Mouse (Mus musculus) CD4-positive, CD25-positive, alpha-beta regulatory T cell, adult 4 months (primary cell): Measurements from ENCODE around the gene Olfr902. TPM values are rescaled to one million over a fixed set of nuclear protein-coding genes. Genes with fewer than 3 reads are reported as not detected.
"Not testable (repeated sequence)": the region's sequence is repeated elsewhere in the genome, so short reads cannot be mapped to it uniquely, and the experiment has no call there.

ENCODE experiments used
- ATAC-seq: one replicate; pipeline ENCODE4 v1.8.0; 2017
- polyA plus RNA-seq, 2 experiments: library from polyadenylated mRNA; unstranded; fragments of 100-300 nt; shearing (Covaris generic); gene quantifications; one replicate each; pipeline ENCODE4 v1.2.1; 2017

Gene Olfr902
- polyA plus RNA-seq: not detected

DNA sequence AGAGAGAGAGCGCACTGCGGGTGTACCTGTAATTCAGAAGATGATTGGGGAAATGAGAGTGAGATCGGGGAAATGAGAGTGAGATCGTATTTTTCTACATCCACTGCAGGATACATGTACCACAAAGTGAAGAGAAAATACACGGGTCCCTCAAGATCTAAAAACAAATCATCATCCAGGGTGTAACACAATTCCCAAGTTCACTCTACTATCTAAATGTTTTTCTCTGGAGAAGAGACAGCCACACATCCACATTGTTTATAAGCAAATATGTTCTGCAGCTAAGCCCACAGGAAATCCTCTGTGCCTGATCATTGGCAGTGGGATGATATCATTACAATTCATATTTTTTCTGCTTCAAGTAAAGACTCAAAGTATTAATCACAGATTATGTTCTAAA is at the start of gene Olfr902:
Olfr902 (plus strand) TSS at position 301 of the 400 bp plus-strand sequence.
- ATAC-seq: no peak

GRCm38 (mm10) chr9:38401398-38401797 is 46.1 kb upstream of the Olfr902 start, which contains the start of gene Olfr147:
Gene Olfr147, plus strand, starts transcription at chr9:38401698.
- no peak for ATAC-seq

- not testable (repeated sequence) for ATAC-seq
Measured at GRCm38 (mm10) chr9:38407502-38407901, 40.0 kb upstream of the Olfr902 start.

DNA sequence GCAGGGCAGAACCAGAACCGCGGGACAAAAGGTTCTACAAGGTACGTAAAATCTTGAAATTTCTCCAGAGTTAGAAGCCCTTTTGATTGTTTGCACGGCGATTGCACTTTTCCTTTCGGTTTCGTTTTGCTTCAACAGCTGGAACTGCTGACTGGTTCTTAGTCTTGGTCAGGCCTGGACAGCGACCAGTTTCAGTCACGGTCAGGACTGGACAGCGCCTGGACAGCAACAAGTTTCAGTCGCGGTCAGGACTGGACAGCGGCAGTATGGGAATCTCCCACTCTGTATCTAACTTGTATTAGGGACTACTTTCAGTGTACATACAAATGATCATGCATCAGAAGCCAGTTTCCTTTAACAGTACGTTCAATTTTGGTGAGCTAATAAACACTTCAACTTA is 34.0 kb upstream of the Olfr902 start:
- ATAC-seq: not testable (repeated sequence)

DNA sequence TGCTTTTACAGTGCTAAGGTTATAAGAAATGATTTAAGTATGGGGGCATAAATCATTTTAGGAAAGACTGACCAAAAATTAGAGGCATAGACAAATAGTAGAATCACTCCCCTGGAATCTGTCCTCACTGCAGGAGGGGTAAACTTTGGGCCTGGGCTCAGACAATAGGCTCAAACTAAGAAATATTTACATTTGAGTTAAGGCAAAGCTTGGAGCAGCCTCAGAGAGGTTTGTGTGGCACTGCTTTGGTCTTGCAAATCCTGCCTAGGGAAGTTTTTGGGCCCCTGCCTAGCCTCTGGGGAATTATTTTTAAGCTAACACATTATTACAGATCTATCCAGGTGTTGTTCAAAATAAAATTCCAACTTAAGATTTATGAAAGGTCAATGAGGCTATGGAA is 23.7 kb upstream of the Olfr902 start:
- no peak for ATAC-seq

- ATAC-seq: no peak
Measured at GRCm38 (mm10) chr9:38427026-38427425, 20.4 kb upstream of the Olfr902 start.

DNA sequence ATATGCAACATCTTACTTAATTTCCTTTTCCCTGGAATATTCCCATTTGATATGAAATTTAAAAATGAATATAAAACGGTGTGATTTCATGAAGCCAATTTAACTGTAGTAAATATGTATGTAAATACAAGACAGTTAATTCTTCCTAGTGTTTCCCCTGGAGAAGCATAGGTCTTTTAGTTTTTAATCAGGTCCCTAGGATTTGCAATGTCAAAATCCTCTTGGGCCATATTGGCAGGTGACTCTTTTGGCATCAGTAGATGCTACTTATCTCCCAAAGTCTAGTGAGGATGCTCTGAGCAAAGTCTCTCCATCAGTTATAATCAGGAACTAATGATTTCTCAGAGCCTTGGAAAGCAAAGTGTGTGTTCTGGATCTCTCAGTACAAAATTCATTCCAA is 18.3 kb upstream of the Olfr902 start, which contains the start of gene Olfr901:
Olfr901 (plus strand) TSS at position 301 of the 400 bp plus-strand sequence.
- ATAC-seq: no peak

- no peak for ATAC-seq
Measured at GRCm38 (mm10) chr9:38462844-38463243, 15.4 kb downstream of the Olfr902 start, which contains the start of gene Olfr904. Gene Olfr904, plus strand, starts transcription at chr9:38463144.

- ATAC-seq: no peak
Measured at GRCm38 (mm10) chr9:38470807-38471206, 23.4 kb downstream of the Olfr902 start, which contains the start of gene Olfr905. Gene Olfr905, plus strand, starts transcription at chr9:38471107.

DNA sequence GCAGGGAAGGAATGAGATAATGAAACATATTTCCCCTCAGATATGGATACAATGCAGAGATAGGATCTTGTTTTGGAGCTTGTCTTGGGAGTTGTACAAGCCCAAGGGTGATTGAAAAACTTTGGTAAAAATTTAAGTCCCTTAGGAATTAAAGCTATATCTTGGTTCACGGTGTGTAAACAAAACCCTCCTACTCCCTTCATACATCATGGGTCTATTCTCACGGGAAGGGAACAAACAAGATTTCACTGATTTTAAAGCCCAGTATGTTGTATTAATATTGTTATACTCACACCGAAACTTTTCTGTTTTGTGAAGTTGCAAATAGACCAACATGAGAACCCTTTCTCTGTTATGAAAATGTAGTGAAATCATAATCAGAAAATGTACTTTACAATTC is 39.3 kb downstream of the Olfr902 start, which contains the start of gene Olfr906:
Olfr906 (plus strand) TSS at position 301 of the 400 bp plus-strand sequence.
- ATAC-seq: no peak

DNA sequence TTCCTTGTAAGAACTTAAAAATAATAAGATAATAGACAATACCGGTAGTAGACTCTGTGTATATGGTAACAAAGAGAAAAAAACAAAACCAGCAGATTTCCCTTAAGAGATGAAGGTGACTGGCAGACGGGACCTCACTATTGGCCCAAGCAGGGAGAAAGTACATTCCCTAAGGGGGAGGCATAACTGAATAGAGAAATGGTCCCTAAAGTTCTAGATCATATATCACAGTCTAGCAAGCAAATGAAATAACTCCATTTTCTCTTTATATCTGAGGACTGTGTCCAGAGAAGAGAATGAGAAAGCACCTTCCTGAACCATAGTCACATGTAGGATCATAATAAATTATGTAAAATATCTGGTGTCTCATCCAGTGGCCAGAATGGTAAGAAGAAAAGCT is 48.0 kb downstream of the Olfr902 start, which contains the start of gene Olfr907:
Olfr907 (plus strand) TSS at position 301 of the 400 bp plus-strand sequence.
- ATAC-seq: no peak

Other genes with a start within 250 kb of the Olfr902 start
- gene Olfr893, start 239.3 kb upstream of the Olfr902 start, polyA plus RNA-seq: not detected
- gene Olfr894, start 229.6 kb upstream of the Olfr902 start, polyA plus RNA-seq: not detected
- gene Olfr143, start 194.9 kb upstream of the Olfr902 start, polyA plus RNA-seq: not detected
- gene Olfr895, start 179.8 kb upstream of the Olfr902 start, polyA plus RNA-seq: not detected
- not detected for gene Olfr896-ps1, start 156.5 kb upstream of the Olfr902 start, polyA plus RNA-seq
- not detected for gene Olfr25, start 118.6 kb upstream of the Olfr902 start, polyA plus RNA-seq
- not detected for gene Olfr898, start 99.2 kb upstream of the Olfr902 start, polyA plus RNA-seq
- gene Olfr250, start 80.8 kb upstream of the Olfr902 start, polyA plus RNA-seq: not detected
- gene Olfr251, start 70.6 kb upstream of the Olfr902 start, polyA plus RNA-seq: not detected
- not detected for gene Olfr147, start 46.0 kb upstream of the Olfr902 start, polyA plus RNA-seq
- gene Olfr901, start 18.2 kb upstream of the Olfr902 start, polyA plus RNA-seq: under 1 TPM in 1 of 2 experiments, not detected in 1; 0.12 TPM
- gene Olfr904, start 15.5 kb downstream of the Olfr902 start, polyA plus RNA-seq: not detected
- gene Olfr905, start 23.5 kb downstream of the Olfr902 start, polyA plus RNA-seq: not detected
- not detected for gene Olfr906, start 39.4 kb downstream of the Olfr902 start, polyA plus RNA-seq
- gene Olfr907, start 48.1 kb downstream of the Olfr902 start, polyA plus RNA-seq: not detected
- gene Olfr911-ps1, start 73.9 kb downstream of the Olfr902 start, polyA plus RNA-seq: not detected
- not detected for gene Olfr910, start 90.2 kb downstream of the Olfr902 start, polyA plus RNA-seq
- gene Olfr912, start 132.5 kb downstream of the Olfr902 start, polyA plus RNA-seq: under 1 TPM; 0.10 to 0.28 TPM
- gene Olfr913, start 145.1 kb downstream of the Olfr902 start, polyA plus RNA-seq: not detected
- gene Olfr914, start 157.4 kb downstream of the Olfr902 start, polyA plus RNA-seq: not detected
- gene Olfr916, start 212.2 kb downstream of the Olfr902 start, polyA plus RNA-seq: under 1 TPM in 1 of 2 experiments, not detected in 1; 0.11 TPM
- not detected for gene Olfr917, start 218.2 kb downstream of the Olfr902 start, polyA plus RNA-seq
- under 1 TPM in 1 of 2 experiments, not detected in 1; 0.08 TPM for gene Olfr918, start 226.9 kb downstream of the Olfr902 start, polyA plus RNA-seq